Mouse (Mus musculus) cerebral cortex, adult 2 months (tissue): ENCODE results near the gene Anapc1.

Experiments
- WGBS: fragments of 180-500 bp; shearing (Covaris S2); methylation state at CpG from one replicate; pipeline ENCODE4 v1.1.7; 2018; 5-methylcytosine and 5-hydroxymethylcytosine counted together

The Anapc1 gene

DNA sequence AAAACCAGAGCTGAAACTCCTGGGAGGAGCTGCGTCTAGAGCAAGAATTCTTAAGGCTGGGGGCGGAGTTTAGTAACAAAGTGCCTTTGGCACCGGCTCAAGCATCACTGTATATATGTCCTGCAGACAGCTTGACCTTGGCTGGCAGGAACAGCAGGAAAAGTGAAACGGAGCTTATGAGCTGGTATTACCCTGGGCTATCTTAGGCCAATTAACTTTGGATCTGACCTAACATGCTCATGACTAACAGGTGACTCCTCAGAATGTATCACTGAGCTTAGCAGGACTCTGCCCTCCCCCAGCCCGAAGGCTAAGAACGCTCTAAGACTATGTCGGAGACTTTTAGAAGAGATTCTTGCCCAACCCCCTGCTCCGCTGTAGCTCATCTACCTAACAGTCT is 121.3 kb downstream of the Anapc1 start:
- 75% methylated on average over 8 of the region's 8 CpGs for WGBS

DNA sequence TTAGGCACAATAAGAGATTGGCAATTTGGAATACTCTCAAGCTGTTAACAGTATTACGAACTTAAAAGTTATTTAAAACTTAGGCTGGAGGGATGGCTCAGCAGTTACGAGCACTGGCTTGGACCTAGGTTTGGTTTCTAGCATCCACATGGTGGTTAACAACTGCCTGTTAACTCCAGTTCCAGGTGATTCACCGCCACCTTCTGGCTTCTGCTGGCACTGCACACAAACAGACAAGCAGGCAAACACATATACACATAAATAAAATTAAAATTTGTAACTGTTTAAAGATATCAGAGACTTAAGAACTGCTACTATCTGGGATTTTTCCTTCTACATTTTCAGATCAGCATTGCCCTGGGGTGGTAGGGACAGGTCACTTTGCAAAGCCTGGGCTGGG is 123.0 kb downstream of the Anapc1 start:
- 90% methylated on average over 3 of the region's 3 CpGs for WGBS
